Mouse (Mus musculus) CH12.LX (cell line): ENCODE results near the gene Dock3. TPM values are rescaled to one million over a fixed set of nuclear protein-coding genes. Genes with fewer than 3 reads are reported as not detected.

Experiments
- DNase-seq: peaks from one replicate; pipeline ENCODE4 v3.0.0-alpha.2; 2013; ENCODE audit errors: extremely low read depth
- H3K27ac ChIP-seq: 2 replicates; pipeline ENCODE4 v1.5.1; 2012; ENCODE audit warnings: low read depth, mild to moderate bottlenecking, control low read depth, moderate library complexity; ENCODE audit not compliant: insufficient read depth
- H3K27me3 ChIP-seq: replicated peaks from 2 replicates; pipeline ENCODE3; 2012; ENCODE audit warnings: inconsistent platforms
- H3K36me3 ChIP-seq, 2 experiments: replicated peaks in 1 of 2; 2 replicates each; pipeline versions ENCODE3 to v1.6.1; 2012; ENCODE audit warnings: inconsistent platforms in 1 of 2, low read length in 1 of 2, mild to moderate bottlenecking in 1 of 2, mixed read lengths in 1 of 2, moderate library complexity in 1 of 2; ENCODE audit not compliant: control insufficient read depth in 1 of 2, insufficient read depth in 1 of 2
- H3K4me1 ChIP-seq, 2 experiments: 2 replicates each; pipeline ENCODE4 v1.6.1; 2012; ENCODE audit warnings: inconsistent platforms in 1 of 2, moderate library complexity in 1 of 2; ENCODE audit not compliant: insufficient read depth in 2 of 2, control insufficient read depth in 1 of 2
- H3K4me2 ChIP-seq: 2 replicates; pipeline ENCODE4 v1.6.1; 2012; ENCODE audit warnings: low read depth, mild to moderate bottlenecking, control low read depth; ENCODE audit not compliant: poor library complexity, insufficient read depth, severe bottlenecking
- H3K4me3 ChIP-seq, 3 experiments: fragments of 150-350 bp in 1 of 3; sonication (generic) in 1 of 3; replicated peaks in 1 of 3; 2 replicates each; pipeline versions ENCODE3 to v1.5.1; 2011 to 2012; ENCODE audit warnings: low read depth in 2 of 3, low read length in 2 of 3, mild to moderate bottlenecking in 2 of 3, moderate library complexity in 2 of 3, control low read depth in 1 of 3, improper control_type of control experiment in 1 of 3, inconsistent platforms in 1 of 3, mixed read lengths in 1 of 3; ENCODE audit not compliant: poor library complexity in 1 of 3
- H3K79me2 ChIP-seq: replicated peaks from 2 replicates; pipeline ENCODE4 v1.6.1; 2012; ENCODE audit warnings: mild to moderate bottlenecking, moderate library complexity; ENCODE audit not compliant: control insufficient read depth, poor library complexity, insufficient read depth, severe bottlenecking; ENCODE audit errors: extremely low read depth
- H3K9ac ChIP-seq: 2 replicates; pipeline ENCODE4 v1.6.1; 2012; ENCODE audit warnings: low read depth, mild to moderate bottlenecking, control low read depth, moderate library complexity; ENCODE audit not compliant: insufficient read depth
- H3K9me3 ChIP-seq: replicated peaks from 2 replicates; pipeline ENCODE3; 2012; ENCODE audit warnings: low read length, inconsistent platforms, mixed read lengths
- BHLHE40 ChIP-seq: IDR thresholded peaks from 2 replicates; pipeline ENCODE4 v1.6.1; 2011; ENCODE audit warnings: mild to moderate bottlenecking, low read depth, low read length, improper control_type of control experiment
- CHD1 ChIP-seq: IDR thresholded peaks from 2 replicates; pipeline ENCODE4 v1.6.1; 2012; ENCODE audit warnings: low read depth, low read length, improper control_type of control experiment, inconsistent platforms
- CTCF ChIP-seq, 2 experiments: IDR thresholded peaks in 1 of 2; conservative IDR thresholded peaks in 1 of 2; 2 replicates each; pipeline ENCODE4 v1.5.1; 2011 to 2012; ENCODE audit warnings: low read depth in 2 of 2, low read length in 2 of 2, improper control_type of control experiment in 1 of 2, inconsistent platforms in 1 of 2, mild to moderate bottlenecking in 1 of 2, moderate library complexity in 1 of 2
- E2F4 ChIP-seq: IDR thresholded peaks from 2 replicates; pipeline ENCODE4 v1.6.1; 2011; ENCODE audit warnings: low read depth, low read length, improper control_type of control experiment; ENCODE audit not compliant: insufficient replicate concordance
- ETS1 ChIP-seq: conservative IDR thresholded peaks from 2 replicates; pipeline ENCODE4 v1.6.1; 2012; ENCODE audit warnings: low read depth, mild to moderate bottlenecking, inconsistent platforms, low read length, improper control_type of control experiment, moderate library complexity
- GABPA ChIP-seq: IDR thresholded peaks from 2 replicates; pipeline ENCODE4 v1.6.1; 2012; ENCODE audit warnings: low read depth, low read length, improper control_type of control experiment, inconsistent platforms; ENCODE audit not compliant: insufficient replicate concordance
- IRF4 ChIP-seq: IDR thresholded peaks from 2 replicates; pipeline ENCODE4 v1.6.1; 2014; ENCODE audit warnings: low read depth, mild to moderate bottlenecking, inconsistent platforms, low read length, improper control_type of control experiment
- JUN ChIP-seq: IDR thresholded peaks from 2 replicates; pipeline ENCODE4 v1.6.1; 2011; ENCODE audit warnings: low read depth, mild to moderate bottlenecking, low read length, improper control_type of control experiment, moderate library complexity; ENCODE audit not compliant: insufficient read depth
- MAFK ChIP-seq: IDR thresholded peaks from 2 replicates; pipeline ENCODE4 v1.6.1; 2011; ENCODE audit warnings: low read length, improper control_type of control experiment; ENCODE audit not compliant: insufficient replicate concordance
- MAZ ChIP-seq: IDR thresholded peaks from 2 replicates; pipeline ENCODE4 v1.6.1; 2012; ENCODE audit warnings: low read depth, mild to moderate bottlenecking, inconsistent platforms, low read length, improper control_type of control experiment, moderate library complexity
- MXI1 ChIP-seq: IDR thresholded peaks from 2 replicates; pipeline ENCODE4 v1.6.1; 2011; ENCODE audit warnings: mild to moderate bottlenecking, low read depth, low read length, improper control_type of control experiment
- NELFE ChIP-seq: IDR thresholded peaks from 2 replicates; pipeline ENCODE4 v1.6.1; 2011; ENCODE audit warnings: low read depth, low read length, improper control_type of control experiment
- NRF1 ChIP-seq: IDR thresholded peaks from 2 replicates; pipeline ENCODE4 v1.6.1; 2014; ENCODE audit warnings: low read depth, mild to moderate bottlenecking, inconsistent platforms, low read length, improper control_type of control experiment, moderate library complexity
- PAX5 ChIP-seq: IDR thresholded peaks from 2 replicates; pipeline ENCODE4 v1.6.1; 2012; ENCODE audit warnings: low read length, inconsistent platforms, mixed read lengths
- POLR2A ChIP-seq: IDR thresholded peaks from 2 replicates; pipeline ENCODE4 v1.6.1; 2011; ENCODE audit warnings: low read depth, mild to moderate bottlenecking, improper control_type of control experiment, low read length
- RAD21 ChIP-seq: IDR thresholded peaks from 2 replicates; pipeline ENCODE4 v1.6.1; 2011; ENCODE audit warnings: low read depth, mild to moderate bottlenecking, low read length, improper control_type of control experiment, moderate library complexity
- RCOR1 ChIP-seq: conservative IDR thresholded peaks from 2 replicates; pipeline ENCODE4 v1.6.1; 2012; ENCODE audit warnings: low read depth, mild to moderate bottlenecking, inconsistent platforms, low read length, improper control_type of control experiment
- SMC3 ChIP-seq: IDR thresholded peaks from 2 replicates; pipeline ENCODE4 v1.6.1; 2011; ENCODE audit warnings: low read depth, low read length, improper control_type of control experiment
- ZKSCAN1 ChIP-seq: IDR thresholded peaks from 2 replicates; pipeline ENCODE4 v1.6.1; 2012; ENCODE audit warnings: low read depth, inconsistent platforms, low read length, improper control_type of control experiment, borderline replicate concordance
- ZMIZ1 ChIP-seq: IDR thresholded peaks from 2 replicates; pipeline ENCODE4 v1.6.1; 2012; ENCODE audit warnings: low read depth, mild to moderate bottlenecking, inconsistent platforms, low read length, improper control_type of control experiment
- ZNF384 ChIP-seq: IDR thresholded peaks from 2 replicates; pipeline ENCODE4 v1.6.1; 2012; ENCODE audit warnings: low read depth, low read length, improper control_type of control experiment, inconsistent platforms
- dilution Hi-C: fragments of 300-500 bp; cut with MboI; formaldehyde crosslinking; loops from 2 replicates; pipeline ENCODE4 v1.14.3; 2020; ENCODE audit warnings: low sequenced_read_pairs; ENCODE audit not compliant: extremely low pct_unique_long_range_greater_than_20kb, extremely low pct_ligation_motif_present
- in situ Hi-C: fragments of 300-500 bp; cut with MboI; formaldehyde crosslinking; loops from 3 replicates; pipeline ENCODE4 v1.14.3; 2019; ENCODE audit warnings: low sequenced_read_pairs, low pct_ligation_motif_present, low pct_unique_long_range_greater_than_20kb, mixed read lengths
- polyA plus RNA-seq: library from polyadenylated mRNA; unstranded; fragments of >175 nt; gene quantifications from 2 replicates; pipeline ENCODE4 v1.2.1, GENCODE M21; 2012; ENCODE audit warnings: low read depth; ENCODE audit not compliant: insufficient read length
- total RNA-seq, 2 experiments: library from RNA; depleted of rRNA; stranded (reverse); fragments of 300-350 nt in 1 of 2; fragments of >200 nt in 1 of 2; gene quantifications; 2 replicates each; pipeline ENCODE4 v1.2.3; 2012 to 2014

Dock3 gene
- total and polyA plus RNA-seq, 3 experiments: 0.30 TPM; not detected in 2

GRCm38 (mm10) chr9:106906597-106906996 lies 325.1 kb downstream of the Dock3 start:
- no peak for TF ChIP-seq MXI1
- Histone ChIP-seq H3K27me3 (peaks cover 34% of the 10 kb centered on the region), H3K9me3 (no peaks in the 10 kb centered on the region), H3K36me3 (no peaks in the 10 kb centered on the region), H3K4me1 (no peaks in the 10 kb centered on the region), H3K4me3 (no peak overlapping the region), H3K27ac (no peak overlapping the region), H3K9ac (no peak overlapping the region), H3K4me2 (no peak overlapping the region), H3K79me2 (no peaks in the 10 kb centered on the region)
- dilution Hi-C loops (no loop called here), in situ Hi-C loops (no loop called here)
- no peak for DNase-seq

GRCm38 (mm10) chr9:106903791-106904134 lies 327.9 kb downstream of the Dock3 start:
- in situ Hi-C loops: no loop called here
- TF ChIP-seq JUN (no peak), NRF1 (no peak), SMC3 (peak; percentile 78), CTCF (conservative IDR thresholded peaks at IDR 0.05 in 1 of 2, IDR thresholded peaks at IDR 0.05 in 1 of 2; ENCODE audit: low read depth in 2 of 2, low read length in 2 of 2) (peak; percentile 48 to 80; a peak in 3 of 4 replicates), ZMIZ1 (no peak), MAFK (no peak), MAZ (no peak), RCOR1 (no peak), BHLHE40 (no peak), POLR2A (no peak), RAD21 (peak; percentile 74)
- TF ChIP-seq, all 38 proteins: peak for 3
- DNase-seq: peak; percentile 54
- H3K36me3 ChIP-seq: no peaks in the 10 kb centered on the region
- no peak overlapping the region for H3K4me2 ChIP-seq
- no peak overlapping the region for H3K4me3 ChIP-seq
- H3K9ac ChIP-seq: no peak overlapping the region
- no peaks in the 10 kb centered on the region for H3K9me3 ChIP-seq
- no peak overlapping the region for H3K27ac ChIP-seq
- H3K27me3 ChIP-seq: peaks cover 51% of the 10 kb centered on the region
- H3K79me2 ChIP-seq: no peaks in the 10 kb centered on the region
- dilution Hi-C loops: no loop called here
- H3K4me1 ChIP-seq: no peaks in the 10 kb centered on the region

GRCm38 (mm10) chr9:106903099-106903790 lies 328.5 kb downstream of the Dock3 start:
- Histone ChIP-seq H3K9me3 (no peaks in the 10 kb centered on the region), H3K27ac (no peak overlapping the region), H3K4me2 (no peak overlapping the region)
- dilution Hi-C loops: no loop called here
- no peak for TF ChIP-seq MAFK
- no peak for TF ChIP-seq ZNF384
- no peak for TF ChIP-seq RCOR1
- no peak for TF ChIP-seq E2F4
- TF ChIP-seq CHD1: no peak
- TF ChIP-seq GABPA: no peak
- TF ChIP-seq SMC3: no peak
- TF ChIP-seq PAX5: no peak
- no peak for TF ChIP-seq MXI1
- TF ChIP-seq IRF4: no peak
- TF ChIP-seq NELFE: no peak
- no peak for TF ChIP-seq ZMIZ1
- no peak for TF ChIP-seq BHLHE40
- no peak for TF ChIP-seq ETS1
- no peak for TF ChIP-seq ZKSCAN1
- TF ChIP-seq, all 38 proteins: peak for 0
- Histone ChIP-seq H3K36me3 (no peaks in the 10 kb centered on the region), H3K4me3 (no peak overlapping the region), H3K79me2 (no peaks in the 10 kb centered on the region), H3K4me1 (no peaks in the 10 kb centered on the region), H3K9ac (no peak overlapping the region), H3K27me3 (peaks cover 54% of the 10 kb centered on the region)
- in situ Hi-C loops: no loop called here
- DNase-seq: no peak
